Mouse (Mus musculus) c-Kit-positive CD71-positive TER-119-positive erythroid progenitor cells, embryonic 14.5 days (primary cell): ENCODE data around the gene Ndel1.
"Not testable (repeated sequence)": the region's sequence is repeated elsewhere in the genome, so short reads cannot be mapped to it uniquely, and the experiment has no call there.

Experiments
- DNase-seq: peaks from one replicate; pipeline ENCODE4 v3.0.0-alpha.2; 2013; ENCODE audit warnings: low spot score

Gene Ndel1

GRCm38 (mm10) chr11:68850862-68851261, 20.8 kb downstream of the Ndel1 start:
- DNase-seq: no peak

- DNase-seq: no peak
These were observed 32.1 kb downstream of the Ndel1 start for GRCm38 (mm10) chr11:68839606-68840005.

GRCm38 (mm10) chr11:68835034-68835433, 36.6 kb downstream of the Ndel1 start:
- DNase-seq: no peak

GRCm38 (mm10) chr11:68833593-68833992, 38.1 kb downstream of the Ndel1 start:
- DNase-seq: no peak

- DNase-seq: no peak
These were observed 38.9 kb downstream of the Ndel1 start for GRCm38 (mm10) chr11:68832793-68833192.

GRCm38 (mm10) chr11:68831580-68831979, 40.1 kb downstream of the Ndel1 start:
- DNase-seq: not testable (repeated sequence)

GRCm38 (mm10) chr11:68826735-68827134, 44.9 kb downstream of the Ndel1 start:
- no peak for DNase-seq

- no peak for DNase-seq
These were observed 49.3 kb downstream of the Ndel1 start for GRCm38 (mm10) chr11:68822326-68822725.

GRCm38 (mm10) chr11:68819226-68819805, 52.3 kb downstream of the Ndel1 start:
- DNase-seq: no peak

- DNase-seq: no peak
These were observed 53.2 kb downstream of the Ndel1 start for GRCm38 (mm10) chr11:68818416-68818815.

- DNase-seq: no peak
These were observed 59.6 kb downstream of the Ndel1 start for GRCm38 (mm10) chr11:68811881-68812577.

- peak; percentile 64 for DNase-seq
These were observed 63.9 kb downstream of the Ndel1 start for GRCm38 (mm10) chr11:68807787-68808186.

GRCm38 (mm10) chr11:68805148-68805547, 66.5 kb downstream of the Ndel1 start:
- no peak for DNase-seq

- DNase-seq: no peak
These were observed 73.4 kb downstream of the Ndel1 start for GRCm38 (mm10) chr11:68798258-68798657.

- no peak for DNase-seq
These were observed 79.9 kb downstream of the Ndel1 start for GRCm38 (mm10) chr11:68791794-68792193.

- no peak for DNase-seq
These were observed 80.9 kb downstream of the Ndel1 start for GRCm38 (mm10) chr11:68790720-68791119.

- DNase-seq: no peak
These were observed 84.4 kb downstream of the Ndel1 start for GRCm38 (mm10) chr11:68787222-68787621.

- DNase-seq: no peak
These were observed 85.8 kb downstream of the Ndel1 start for GRCm38 (mm10) chr11:68785813-68786212.

GRCm38 (mm10) chr11:68782336-68782735, 89.3 kb downstream of the Ndel1 start:
- DNase-seq: no peak

GRCm38 (mm10) chr11:68780466-68781114, 91.1 kb downstream of the Ndel1 start:
- no peak for DNase-seq

GRCm38 (mm10) chr11:68779735-68780465, 91.8 kb downstream of the Ndel1 start:
- DNase-seq: no peak

GRCm38 (mm10) chr11:68778855-68779254, 92.8 kb downstream of the Ndel1 start:
- no peak for DNase-seq

GRCm38 (mm10) chr11:68777933-68778332, 93.7 kb downstream of the Ndel1 start:
- no peak for DNase-seq
